Mouse (Mus musculus) midbrain, postnatal 0 days (tissue): ENCODE data around the gene Zfp523. TPM values are rescaled to one million over a fixed set of nuclear protein-coding genes. Genes with fewer than 3 reads are reported as not detected.

Source experiments
- ATAC-seq: fragments of 200-750 bp; cut with Nextera tagmentation; 2 replicates; pipeline ENCODE4 v1.8.0; 2017; ENCODE audit warnings: moderate number of reproducible peaks, mild to moderate bottlenecking, moderate TSS enrichment, moderate library complexity; ENCODE audit not compliant: low FRiP score
- DNase-seq: peaks from one replicate; pipeline ENCODE4 v3.0.0-alpha.2; 2015; ENCODE audit warnings: low spot score
- H3K27ac ChIP-seq: fragments of 300-500 bp; sonication (generic); 2 replicates; pipeline ENCODE4 v1.5.1; 2014; ENCODE audit warnings: low read depth, mild to moderate bottlenecking, low read length, mixed read lengths
- H3K27me3 ChIP-seq: fragments of 300-500 bp; sonication (generic); 2 replicates; pipeline ENCODE4 v1.6.1; 2014; ENCODE audit warnings: low read length, control low read depth, mixed read lengths; ENCODE audit not compliant: insufficient read depth
- H3K36me3 ChIP-seq: fragments of 300-500 bp; sonication (generic); 2 replicates; pipeline ENCODE4 v1.6.1; 2014; ENCODE audit warnings: low read length, control low read depth, mixed read lengths; ENCODE audit not compliant: insufficient read depth
- H3K4me1 ChIP-seq: fragments of 300-500 bp; sonication (generic); 2 replicates; pipeline ENCODE4 v1.6.1; 2014; ENCODE audit warnings: mild to moderate bottlenecking, control low read depth, antibody characterized with exemption, low read length, mixed read lengths; ENCODE audit not compliant: insufficient read depth
- H3K4me2 ChIP-seq: fragments of 300-500 bp; sonication (generic); 2 replicates; pipeline ENCODE4 v1.6.1; 2014; ENCODE audit warnings: low read depth, mild to moderate bottlenecking, low read length, mixed read lengths; ENCODE audit not compliant: poor library complexity, severe bottlenecking
- H3K4me3 ChIP-seq: fragments of 300-500 bp; sonication (generic); 2 replicates; pipeline ENCODE4 v1.5.1; 2014; ENCODE audit warnings: low read depth, mild to moderate bottlenecking, low read length, moderate library complexity
- H3K9ac ChIP-seq: fragments of 300-500 bp; sonication (generic); replicated peaks from 2 replicates; pipeline ENCODE4 v1.6.1; 2014; ENCODE audit warnings: mild to moderate bottlenecking, low read length, moderate library complexity, mixed read lengths; ENCODE audit not compliant: poor library complexity, severe bottlenecking
- H3K9me3 ChIP-seq: fragments of 300-500 bp; sonication (generic); 2 replicates; pipeline ENCODE4 v1.6.1; 2016; ENCODE audit warnings: low read length, control low read depth
- CTCF ChIP-seq: IDR thresholded peaks from 2 replicates; pipeline ENCODE4 v1.5.1; 2016; ENCODE audit warnings: antibody characterized with exemption, mild to moderate bottlenecking
- WGBS: fragments of 180-500 bp; shearing (Covaris S2); extraction: QIAGEN DNeasy Blood & Tissue Kit; methylation state at CpG from one replicate; pipeline ENCODE4 v1.1.7; 2014; 5-methylcytosine and 5-hydroxymethylcytosine counted together
- polyA plus RNA-seq: library from polyadenylated mRNA; unstranded; fragments of >200 nt; fragmentation: Nextera tagmentation; extraction: Ambion mirVana; gene quantifications from 2 replicates; pipeline ENCODE4 v1.2.1, GENCODE M21; 2015
- total RNA-seq: library from RNA; depleted of rRNA; stranded (reverse); fragments of >200 nt; gene quantifications from 2 replicates; pipeline ENCODE4 v1.2.3, GENCODE M21; 2014; rRNA removed

Gene Zfp523
- total and polyA plus RNA-seq, 2 experiments from 2014 or later = 40.0 to 81.7 TPM

DNA sequence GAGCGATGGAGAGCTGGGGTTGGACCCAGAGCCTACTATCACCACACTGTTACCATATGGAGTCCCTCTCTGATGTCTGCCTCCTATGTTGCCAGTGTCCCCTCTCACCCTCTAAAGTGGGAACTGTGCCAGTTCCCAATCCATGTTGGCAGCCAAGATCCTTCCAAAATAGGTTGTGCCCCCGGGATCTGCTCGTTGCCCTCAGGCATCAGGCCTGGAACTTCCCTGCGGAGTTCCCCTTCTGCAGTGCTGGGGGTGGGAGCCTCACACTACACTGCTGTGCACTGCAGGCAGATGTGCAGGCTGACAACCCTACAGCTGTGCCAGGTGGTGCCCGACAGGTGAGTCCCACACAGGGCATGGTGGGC is 75.3 kb downstream of the Zfp523 start:
- H3K27me3 ChIP-seq = no peaks in the 10 kb centered on the region
- DNase-seq (no peak), ATAC-seq (no peak)
- no peaks in the 10 kb centered on the region for H3K9me3 ChIP-seq
- H3K36me3 ChIP-seq = no peaks in the 10 kb centered on the region
- WGBS = 72% methylated on average over 5 of the region's 5 CpGs
- no peaks in the 10 kb centered on the region for H3K4me1 ChIP-seq
- no peak overlapping the region for H3K4me3 ChIP-seq
- H3K4me2 ChIP-seq = no peak overlapping the region
- TF ChIP-seq CTCF = no peak
- no peak overlapping the region for H3K27ac ChIP-seq
- H3K9ac ChIP-seq = no peak overlapping the region

DNA sequence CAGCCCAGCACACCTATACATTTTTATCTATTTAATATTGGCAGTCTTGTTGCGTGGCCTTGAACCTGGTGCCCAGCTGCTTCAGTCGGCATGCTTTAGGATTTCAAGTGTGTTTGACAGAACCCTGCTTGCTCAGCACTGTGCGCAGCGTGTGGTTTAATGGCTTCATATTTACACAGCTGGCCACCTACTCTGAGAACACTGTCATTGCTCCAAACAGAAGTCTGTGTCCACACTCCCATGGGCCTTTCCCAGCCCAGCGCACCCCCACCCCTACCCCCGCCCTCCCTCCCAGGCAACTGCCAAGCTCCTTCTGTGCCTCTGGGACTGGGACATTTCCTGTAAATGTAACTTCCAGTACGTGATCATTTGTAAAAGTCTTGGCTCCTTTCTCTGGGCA is 76.3 kb downstream of the Zfp523 start:
- ATAC-seq = no peak
- no peak overlapping the region for H3K4me3 ChIP-seq
- DNase-seq = no peak
- 87% methylated on average over 7 of the region's 7 CpGs for WGBS
- no peaks in the 10 kb centered on the region for H3K27me3 ChIP-seq
- H3K36me3 ChIP-seq = no peaks in the 10 kb centered on the region
- TF ChIP-seq CTCF = no peak
- no peaks in the 10 kb centered on the region for H3K4me1 ChIP-seq
- H3K9ac ChIP-seq = no peak overlapping the region
- H3K9me3 ChIP-seq = no peaks in the 10 kb centered on the region
- H3K27ac ChIP-seq = no peak overlapping the region
- no peak overlapping the region for H3K4me2 ChIP-seq

- DNase-seq = no peak
- H3K27ac ChIP-seq = no peak overlapping the region
- no peaks in the 10 kb centered on the region for H3K4me1 ChIP-seq
- WGBS = 73% methylated on average over 4 of the region's 4 CpGs
- TF ChIP-seq CTCF = no peak
- H3K36me3 ChIP-seq = no peaks in the 10 kb centered on the region
- H3K4me3 ChIP-seq = no peak overlapping the region
- no peak for ATAC-seq
- H3K4me2 ChIP-seq = no peak overlapping the region
- no peak overlapping the region for H3K9ac ChIP-seq
- H3K9me3 ChIP-seq = no peaks in the 10 kb centered on the region
- H3K27me3 ChIP-seq = no peaks in the 10 kb centered on the region
Observed at GRCm38 (mm10) chr17:28254804-28255203, 77.9 kb downstream of the Zfp523 start.

Other genes starting within 250 kb of the Zfp523 start
- 4.1 and 8.2 TPM in 2 replicates for gene Tcp11, start 96.5 kb upstream of the Zfp523 start, total RNA-seq
- gene Tcp11, start 96.5 kb upstream of the Zfp523 start, polyA plus RNA-seq = 2.3 and 2.5 TPM in 2 replicates
- gene Scube3, start 35.0 kb upstream of the Zfp523 start, total RNA-seq = 19.9 and 24.7 TPM in 2 replicates
- gene Scube3, start 35.0 kb upstream of the Zfp523 start, polyA plus RNA-seq = 3.1 and 3.9 TPM in 2 replicates
- gene Def6, start 30.6 kb downstream of the Zfp523 start, total RNA-seq = 6.7 and 8.5 TPM in 2 replicates
- gene Def6, start 30.6 kb downstream of the Zfp523 start, polyA plus RNA-seq = 7.4 and 8.3 TPM in 2 replicates
- gene Ppard, start 55.6 kb downstream of the Zfp523 start, total RNA-seq = 7.7 and 10.1 TPM in 2 replicates
- 1.2 and 1.5 TPM in 2 replicates for gene Ppard, start 55.6 kb downstream of the Zfp523 start, polyA plus RNA-seq
- gene Fance, start 136.4 kb downstream of the Zfp523 start, total RNA-seq = 33.4 and 33.6 TPM in 2 replicates
- 26.1 and 28.6 TPM in 2 replicates for gene Fance, start 136.4 kb downstream of the Zfp523 start, polyA plus RNA-seq
- gene Rpl10a, start 151.3 kb downstream of the Zfp523 start, total RNA-seq = 810 and 1,016 TPM in 2 replicates
- gene Rpl10a, start 151.3 kb downstream of the Zfp523 start, polyA plus RNA-seq = 347 and 365 TPM in 2 replicates
- 4.8 and 5.4 TPM in 2 replicates for gene Tead3, start 173.7 kb downstream of the Zfp523 start, total RNA-seq
- 1.2 and 1.3 TPM in 2 replicates for gene Tead3, start 173.7 kb downstream of the Zfp523 start, polyA plus RNA-seq
- 0.80 and 1.0 TPM in 2 replicates for gene Tulp1, start 188.1 kb downstream of the Zfp523 start, total RNA-seq
- gene Tulp1, start 188.1 kb downstream of the Zfp523 start, polyA plus RNA-seq = 1.1 TPM in 2 replicates